Mouse (Mus musculus) splenic B cell, adult 2 months (primary cell): ENCODE results near the gene Gm28230.

Experiments used
- DNase-seq: peaks from one replicate; pipeline ENCODE4 v3.0.0-alpha.2; 2011; ENCODE audit warnings: low read depth, low spot score
- H3K27me3 ChIP-seq: 2 replicates; pipeline ENCODE4 v1.6.1; 2012; ENCODE audit warnings: mild to moderate bottlenecking, low read length, moderate library complexity, mixed read lengths; ENCODE audit not compliant: control insufficient read depth, poor library complexity, insufficient read depth, severe bottlenecking
- H3K36me3 ChIP-seq: 2 replicates; pipeline ENCODE4 v1.6.1; 2012; ENCODE audit warnings: mild to moderate bottlenecking, low read length, moderate library complexity, mixed read lengths; ENCODE audit not compliant: control insufficient read depth, poor library complexity, insufficient read depth, severe bottlenecking

The Gm28230 gene

GRCm38 (mm10) chr2:74706393-74706960 is 20.1 kb upstream of the Gm28230 start:
- DNase-seq: no peak
- peaks cover 3% of the 10 kb centered on the region for H3K27me3 ChIP-seq
- H3K36me3 ChIP-seq: no peaks in the 10 kb centered on the region

GRCm38 (mm10) chr2:74707599-74707998 is 18.9 kb upstream of the Gm28230 start:
- DNase-seq: no peak
- no peaks in the 10 kb centered on the region for H3K36me3 ChIP-seq
- peaks cover 3% of the 10 kb centered on the region for H3K27me3 ChIP-seq

GRCm38 (mm10) chr2:74708676-74709075 is 17.9 kb upstream of the Gm28230 start:
- H3K27me3 ChIP-seq: peaks cover 3% of the 10 kb centered on the region

GRCm38 (mm10) chr2:74709465-74710419 is 16.8 kb upstream of the Gm28230 start:
- peaks cover 3% of the 10 kb centered on the region for H3K27me3 ChIP-seq
- no peaks in the 10 kb centered on the region for H3K36me3 ChIP-seq
- DNase-seq: no peak

More at GRCm38 (mm10) chr2:74708676-74709075, 17.9 kb upstream of the Gm28230 start:
- no peak for DNase-seq
- no peaks in the 10 kb centered on the region for H3K36me3 ChIP-seq

- DNase-seq: no peak
- no peaks in the 10 kb centered on the region for H3K36me3 ChIP-seq
- no peaks in the 10 kb centered on the region for H3K27me3 ChIP-seq
Observed at GRCm38 (mm10) chr2:74710929-74711543, 15.5 kb upstream of the Gm28230 start.

GRCm38 (mm10) chr2:74711721-74712621 is 14.6 kb upstream of the Gm28230 start, which contains the start of the genes Hoxd3 and Hoxd4:
Hoxd3 (plus strand) TSS chr2:74711927.
Hoxd4 (plus strand) TSS chr2:74711929.
- no peak for DNase-seq
- Histone ChIP-seq H3K36me3 (no peaks in the 10 kb centered on the region), H3K27me3 (no peaks in the 10 kb centered on the region)

- Histone ChIP-seq H3K36me3 (no peaks in the 10 kb centered on the region), H3K27me3 (no peaks in the 10 kb centered on the region)
- no peak for DNase-seq
Observed at GRCm38 (mm10) chr2:74713239-74714150, 13.0 kb upstream of the Gm28230 start.

- no peaks in the 10 kb centered on the region for H3K27me3 ChIP-seq
- H3K36me3 ChIP-seq: no peaks in the 10 kb centered on the region
- no peak for DNase-seq
Observed at GRCm38 (mm10) chr2:74714156-74714789, 12.3 kb upstream of the Gm28230 start.

GRCm38 (mm10) chr2:74714881-74715280 is 11.6 kb upstream of the Gm28230 start:
- DNase-seq: no peak
- H3K27me3 ChIP-seq: no peaks in the 10 kb centered on the region
- H3K36me3 ChIP-seq: no peaks in the 10 kb centered on the region

GRCm38 (mm10) chr2:74715504-74716241 is 10.9 kb upstream of the Gm28230 start:
- H3K36me3 ChIP-seq: no peaks in the 10 kb centered on the region

GRCm38 (mm10) chr2:74720384-74720783 is 6.1 kb upstream of the Gm28230 start:
- DNase-seq: no peak

More at GRCm38 (mm10) chr2:74715504-74716241, 10.9 kb upstream of the Gm28230 start:
- DNase-seq: peak; percentile 52
- no peaks in the 10 kb centered on the region for H3K27me3 ChIP-seq

GRCm38 (mm10) chr2:74720955-74721491 is 5.5 kb upstream of the Gm28230 start:
- Histone ChIP-seq H3K36me3 (no peaks in the 10 kb centered on the region), H3K27me3 (no peaks in the 10 kb centered on the region)
- DNase-seq: no peak

More at GRCm38 (mm10) chr2:74720384-74720783, 6.1 kb upstream of the Gm28230 start:
- Histone ChIP-seq H3K27me3 (no peaks in the 10 kb centered on the region), H3K36me3 (no peaks in the 10 kb centered on the region)
